Mouse (Mus musculus): ENCODE data around the gene Akt2. TPM values are rescaled to one million over a fixed set of nuclear protein-coding genes. Genes with fewer than 3 reads are reported as not detected.
"Not testable (repeated sequence)": the region's sequence is repeated elsewhere in the genome, so short reads cannot be mapped to it uniquely, and the experiment has no call there.

The Akt2 gene
- polyA plus RNA-seq, 1 experiment from 2014 or later, result 69.3 TPM

GRCm38 (mm10) chr7:27621028-27621427, 29.7 kb downstream of the Akt2 start:
- no peak overlapping the region for H3K9ac ChIP-seq
- 75% methylated on average over 6 of the region's 6 CpGs for WGBS
- H3K4me2 ChIP-seq, result no peak overlapping the region
- H3K27ac ChIP-seq, result no peak overlapping the region
- H3K4me3 ChIP-seq, result no peak overlapping the region
- peaks cover 73% of the 10 kb centered on the region for H3K36me3 ChIP-seq
- H3K4me1 ChIP-seq (replicated peaks), result no peaks in the 10 kb centered on the region
- ATAC-seq (replicated peaks; ENCODE audit: insufficient number of reproducible peaks, insufficient read depth, low FRiP score, low read depth), result no peak
- H3K9me3 ChIP-seq (replicated peaks), result no peaks in the 10 kb centered on the region
- no peaks in the 10 kb centered on the region for H3K27me3 ChIP-seq

- 83% methylated on average over 1 of the region's 1 CpGs for WGBS
- Histone ChIP-seq H3K4me3 (no peak overlapping the region), H3K9ac (no peak overlapping the region), H3K4me1 (replicated peaks) (no peaks in the 10 kb centered on the region), H3K36me3 (peaks cover 70% of the 10 kb centered on the region), H3K9me3 (replicated peaks) (no peaks in the 10 kb centered on the region), H3K27me3 (no peaks in the 10 kb centered on the region), H3K27ac (no peak overlapping the region), H3K4me2 (no peak overlapping the region)
- ATAC-seq (replicated peaks; ENCODE audit: insufficient number of reproducible peaks, insufficient read depth, low FRiP score, low read depth), result no peak
Observed at GRCm38 (mm10) chr7:27622234-27622633, 30.9 kb downstream of the Akt2 start.

GRCm38 (mm10) chr7:27624967-27625366, 33.6 kb downstream of the Akt2 start:
- Histone ChIP-seq H3K4me3 (no peak overlapping the region), H3K27ac (no peak overlapping the region), H3K36me3 (peaks cover 69% of the 10 kb centered on the region), H3K9ac (no peak overlapping the region), H3K4me1 (replicated peaks) (no peaks in the 10 kb centered on the region), H3K27me3 (no peaks in the 10 kb centered on the region), H3K9me3 (replicated peaks) (no peaks in the 10 kb centered on the region), H3K4me2 (no peak overlapping the region)
- ATAC-seq (replicated peaks; ENCODE audit: insufficient number of reproducible peaks, insufficient read depth, low FRiP score, low read depth), result no peak

GRCm38 (mm10) chr7:27627707-27628106, 36.4 kb downstream of the Akt2 start:
- H3K27me3 ChIP-seq, result no peaks in the 10 kb centered on the region
- ATAC-seq (replicated peaks; ENCODE audit: insufficient number of reproducible peaks, insufficient read depth, low FRiP score, low read depth), result no peak
- H3K9me3 ChIP-seq (replicated peaks), result no peaks in the 10 kb centered on the region
- H3K4me1 ChIP-seq (replicated peaks), result no peaks in the 10 kb centered on the region
- H3K27ac ChIP-seq, result no peak overlapping the region
- H3K9ac ChIP-seq, result no peak overlapping the region
- 89% methylated on average over 7 of the region's 7 CpGs for WGBS
- H3K4me3 ChIP-seq, result no peak overlapping the region
- H3K4me2 ChIP-seq, result no peak overlapping the region
- H3K36me3 ChIP-seq, result peaks cover 74% of the 10 kb centered on the region

GRCm38 (mm10) chr7:27628190-27628589, 36.8 kb downstream of the Akt2 start:
- ATAC-seq (replicated peaks; ENCODE audit: insufficient number of reproducible peaks, insufficient read depth, low FRiP score, low read depth), result no peak
- H3K4me2 ChIP-seq, result no peak overlapping the region
- H3K27ac ChIP-seq, result no peak overlapping the region
- H3K36me3 ChIP-seq, result peaks cover 76% of the 10 kb centered on the region
- H3K27me3 ChIP-seq, result no peaks in the 10 kb centered on the region
- no peak overlapping the region for H3K9ac ChIP-seq
- no peaks in the 10 kb centered on the region for H3K9me3 ChIP-seq (replicated peaks)
- H3K4me1 ChIP-seq (replicated peaks), result no peaks in the 10 kb centered on the region
- H3K4me3 ChIP-seq, result no peak overlapping the region
- WGBS, result 89% methylated on average over 6 of the region's 6 CpGs

- not testable (repeated sequence) for H3K4me1 ChIP-seq (replicated peaks); ATAC-seq (replicated peaks; ENCODE audit: insufficient number of reproducible peaks, insufficient read depth, low FRiP score, low read depth); H3K27me3 ChIP-seq; H3K9me3 ChIP-seq (replicated peaks); H3K4me2 ChIP-seq; H3K4me3 ChIP-seq; H3K27ac ChIP-seq; H3K9ac ChIP-seq
- 78% methylated on average over 7 of the region's 7 CpGs for WGBS
- peaks cover 74% of the 10 kb centered on the region for H3K36me3 ChIP-seq
Observed at GRCm38 (mm10) chr7:27628816-27629215, 37.5 kb downstream of the Akt2 start.

- whole genome bisulfite sequencing, result 97% methylated on average over 4 of the region's 4 CpGs
- no peaks in the 10 kb centered on the region for H3K9me3 ChIP-seq (replicated peaks)
- H3K36me3 ChIP-seq, result peaks cover 81% of the 10 kb centered on the region
- H3K27ac ChIP-seq, result no peak overlapping the region
- H3K4me3 ChIP-seq, result no peak overlapping the region
- H3K9ac ChIP-seq, result no peak overlapping the region
- no peak overlapping the region for H3K4me2 ChIP-seq
- H3K4me1 ChIP-seq (replicated peaks), result no peaks in the 10 kb centered on the region
- ATAC-seq (replicated peaks; ENCODE audit: insufficient number of reproducible peaks, insufficient read depth, low FRiP score, low read depth), result no peak
- no peaks in the 10 kb centered on the region for H3K27me3 ChIP-seq
Observed at GRCm38 (mm10) chr7:27631439-27631838, 40.1 kb downstream of the Akt2 start.

GRCm38 (mm10) chr7:27633166-27633565, 41.8 kb downstream of the Akt2 start:
- H3K9me3 ChIP-seq (replicated peaks), result no peaks in the 10 kb centered on the region
- H3K9ac ChIP-seq, result no peak overlapping the region
- H3K27me3 ChIP-seq, result no peaks in the 10 kb centered on the region
- no peaks in the 10 kb centered on the region for H3K4me1 ChIP-seq (replicated peaks)
- H3K36me3 ChIP-seq, result peaks cover 79% of the 10 kb centered on the region
- H3K4me3 ChIP-seq, result no peak overlapping the region
- ATAC-seq (replicated peaks; ENCODE audit: insufficient number of reproducible peaks, insufficient read depth, low FRiP score, low read depth), result no peak
- 87% methylated on average over 6 of the region's 6 CpGs for WGBS
- H3K4me2 ChIP-seq, result no peak overlapping the region
- no peak overlapping the region for H3K27ac ChIP-seq

- 91% methylated on average over 6 of the region's 6 CpGs for WGBS
- H3K4me2 ChIP-seq, result no peak overlapping the region
- ATAC-seq (replicated peaks; ENCODE audit: insufficient number of reproducible peaks, insufficient read depth, low FRiP score, low read depth), result no peak
- no peak overlapping the region for H3K27ac ChIP-seq
- H3K4me3 ChIP-seq, result no peak overlapping the region
- no peak overlapping the region for H3K9ac ChIP-seq
- H3K9me3 ChIP-seq (replicated peaks), result no peaks in the 10 kb centered on the region
- H3K4me1 ChIP-seq (replicated peaks), result no peaks in the 10 kb centered on the region
- peaks cover 69% of the 10 kb centered on the region for H3K36me3 ChIP-seq
- H3K27me3 ChIP-seq, result no peaks in the 10 kb centered on the region
Observed at GRCm38 (mm10) chr7:27634691-27635090, 43.3 kb downstream of the Akt2 start.

GRCm38 (mm10) chr7:27635094-27635493, 43.7 kb downstream of the Akt2 start:
- H3K36me3 ChIP-seq, result peaks cover 70% of the 10 kb centered on the region
- H3K27ac ChIP-seq; H3K9ac ChIP-seq; H3K4me3 ChIP-seq; H3K4me2 ChIP-seq; H3K9me3 ChIP-seq (replicated peaks); H3K27me3 ChIP-seq; H3K4me1 ChIP-seq (replicated peaks); ATAC-seq (replicated peaks; ENCODE audit: insufficient number of reproducible peaks, insufficient read depth, low FRiP score, low read depth): not testable (repeated sequence)
- 89% methylated on average over 2 of the region's 2 CpGs for WGBS

GRCm38 (mm10) chr7:27644471-27644870, 53.1 kb downstream of the Akt2 start:
- H3K9me3 ChIP-seq (replicated peaks), result no peaks in the 10 kb centered on the region
- no peak overlapping the region for H3K9ac ChIP-seq
- no peaks in the 10 kb centered on the region for H3K4me1 ChIP-seq (replicated peaks)
- WGBS, result 55% methylated on average over 1 of the region's 1 CpGs
- H3K4me3 ChIP-seq, result no peak overlapping the region
- no peaks in the 10 kb centered on the region for H3K27me3 ChIP-seq
- ATAC-seq (replicated peaks; ENCODE audit: insufficient number of reproducible peaks, insufficient read depth, low FRiP score, low read depth), result no peak
- H3K36me3 ChIP-seq, result 0 out of 2 replicates have a peak, but pooled peaks cover 4% of the 10 kb centered on the region
- H3K27ac ChIP-seq, result no peak overlapping the region
- H3K4me2 ChIP-seq, result no peak overlapping the region

- no peaks in the 10 kb centered on the region for H3K9me3 ChIP-seq (replicated peaks)
- no peak overlapping the region for H3K9ac ChIP-seq
- ATAC-seq (replicated peaks; ENCODE audit: insufficient number of reproducible peaks, insufficient read depth, low FRiP score, low read depth), result no peak
- 76% methylated on average over 7 of the region's 7 CpGs for WGBS
- H3K27ac ChIP-seq, result no peak overlapping the region
- peaks cover 13% of the 10 kb centered on the region for H3K27me3 ChIP-seq
- no peak overlapping the region for H3K4me2 ChIP-seq
- no peak overlapping the region for H3K4me3 ChIP-seq
- no peaks in the 10 kb centered on the region for H3K4me1 ChIP-seq (replicated peaks)
- H3K36me3 ChIP-seq, result no peaks in the 10 kb centered on the region
Observed at GRCm38 (mm10) chr7:27646516-27646915, 55.2 kb downstream of the Akt2 start.
